Mouse (Mus musculus): Measurements from ENCODE around the gene Gm21409. TPM values are rescaled to one million over a fixed set of nuclear protein-coding genes. Genes with fewer than 3 reads are reported as not detected.
"Not testable (repeated sequence)": the region's sequence is repeated elsewhere in the genome, so short reads cannot be mapped to it uniquely, and the experiment has no call there.

Gene Gm21409
- total RNA-seq (2021), result not detected
- long read RNA-seq, experiment 1, result 0 reads
- long read RNA-seq, experiment 2, result 0 reads

DNA sequence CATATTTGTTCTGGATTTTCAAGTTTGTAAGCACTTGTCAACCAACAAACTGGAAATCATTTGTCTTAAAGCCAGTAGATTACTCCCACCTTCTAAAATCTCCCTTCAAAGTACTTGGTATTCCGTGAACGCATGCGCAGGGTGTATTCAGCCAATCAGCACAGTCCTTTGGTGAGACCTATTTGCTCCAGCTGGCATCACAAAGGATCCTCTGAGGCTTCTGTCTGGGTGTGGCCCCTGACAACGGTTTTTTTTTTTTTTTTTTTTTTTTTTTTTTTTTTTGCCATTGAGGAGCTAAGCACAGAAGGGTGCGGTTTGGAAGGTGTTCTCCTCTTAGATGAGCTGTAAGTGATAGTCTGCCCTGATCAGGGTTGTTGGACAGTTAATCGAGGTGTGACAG, at the start of gene Gm21409:
TSS of gene Gm21409 (plus strand) at position 301 of the 400 bp plus-strand sequence.
- intact Hi-C loops (cut with DNase I); DNase-seq (ENCODE audit: extremely low spot score in 1 of 2, low spot score in 2 of 2); H3K27ac ChIP-seq; H3K4me3 ChIP-seq: not testable (repeated sequence)

Other genes starting within 250 kb of the Gm21409 start
- not detected for gene Gm21394, start 181.8 kb upstream of the Gm21409 start, total RNA-seq (2021)